Mouse (Mus musculus) heart, adult 2 months (tissue): ENCODE measurements around the gene Map4k5. TPM values are rescaled to one million over a fixed set of nuclear protein-coding genes. Genes with fewer than 3 reads are reported as not detected.
A peak's percentile ranks its signal among the peaks of the same experiment; 100 is the strongest.

ENCODE experiments used
- DNase-seq, 2 experiments: peaks; one replicate each; pipeline ENCODE4 v3.0.0; 2021
- H3K27ac ChIP-seq: fragments of 200-600 bp; 2 replicates; pipeline ENCODE4 v1.8.1; 2022
- H3K27me3 ChIP-seq: fragments of 200-500 bp; 2 replicates; pipeline ENCODE4 v1.6.1; 2012; ENCODE audit warnings: mild to moderate bottlenecking, low read length, inconsistent platforms, mixed read lengths; ENCODE audit not compliant: control insufficient read depth, insufficient read depth
- H3K36me3 ChIP-seq: fragments of 200-500 bp; 2 replicates; pipeline ENCODE4 v1.6.1; 2012; ENCODE audit warnings: low read length, inconsistent platforms; ENCODE audit not compliant: control insufficient read depth, insufficient read depth
- H3K4me1 ChIP-seq: fragments of 200-500 bp; 2 replicates; pipeline ENCODE4 v1.6.1; 2011; ENCODE audit warnings: low read length; ENCODE audit not compliant: control insufficient read depth, insufficient read depth
- H3K4me3 ChIP-seq: fragments of 200-600 bp; 2 replicates; pipeline ENCODE4 v1.8.1; 2022
- H3K79me2 ChIP-seq: fragments of 200-500 bp; replicated peaks from 2 replicates; pipeline ENCODE4 v1.6.1; 2012; ENCODE audit warnings: mild to moderate bottlenecking, inconsistent platforms, low read length, moderate library complexity, mixed read lengths; ENCODE audit not compliant: control insufficient read depth, insufficient read depth
- H3K9ac ChIP-seq: fragments of 200-500 bp; 2 replicates; pipeline ENCODE4 v1.6.1; 2012; ENCODE audit warnings: low read depth, mild to moderate bottlenecking, control low read depth, inconsistent platforms, low read length, mixed read lengths
- CTCF ChIP-seq: fragments of 200-600 bp; IDR thresholded peaks from 2 replicates; pipeline ENCODE4 v1.8.1; 2022; ENCODE audit warnings: antibody characterized with exemption, mild to moderate bottlenecking, moderate library complexity
- EP300 ChIP-seq: fragments of 200-500 bp; IDR thresholded peaks from 2 replicates; pipeline ENCODE4 v1.6.1; 2011; ENCODE audit warnings: low read depth, low read length, control low read depth; ENCODE audit not compliant: insufficient read depth
- POLR2A ChIP-seq: fragments of 200-500 bp; IDR thresholded peaks from 2 replicates; pipeline ENCODE4 v1.6.1; 2011; ENCODE audit warnings: mild to moderate bottlenecking, low read depth, low read length, control low read depth; ENCODE audit not compliant: insufficient read depth
- WGBS: fragments of 180-500 bp; shearing (Covaris S2); methylation state at CpG from one replicate; pipeline ENCODE4 v1.1.7; 2018; 5-methylcytosine and 5-hydroxymethylcytosine counted together
- intact Hi-C: fragments of 180-260 bp; cut with DNase I; formaldehyde crosslinking; loops from one replicate; pipeline ENCODE4 v1.15.1; 2025
- polyA plus RNA-seq: library from polyadenylated mRNA; depleted of rRNA; stranded (reverse); fragments of >200 nt; gene quantifications from 2 replicates; pipeline ENCODE4 v1.2.3, GENCODE M21; 2012
- total RNA-seq, 2 experiments: library from RNA; stranded (reverse); gene quantifications; 2 replicates each; pipeline ENCODE4 v1.2.3; 2021

Map4k5 gene
- total and polyA plus RNA-seq, 3 experiments: 5.6 to 21.7 (median 20.0) TPM

DNA sequence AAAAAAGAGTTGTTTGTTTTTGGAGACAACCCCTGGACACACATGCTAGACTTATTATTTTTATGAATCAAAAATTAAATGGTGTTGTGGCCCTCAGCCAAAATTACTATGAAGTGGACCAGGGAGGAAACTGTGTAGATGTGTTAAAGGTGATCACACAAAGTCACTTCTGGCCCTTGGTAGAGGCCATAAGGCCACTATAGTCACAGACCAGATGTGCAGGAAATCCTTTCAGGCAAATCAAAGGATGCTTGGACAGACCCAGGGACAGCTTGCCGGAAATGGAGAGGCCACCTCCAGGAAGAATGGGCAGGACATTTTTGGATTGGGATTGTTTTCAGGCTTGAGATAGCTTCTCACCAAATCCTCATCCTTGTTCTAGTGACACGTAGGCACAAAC is 131.4 kb downstream of the Map4k5 start:
- no peaks in the 10 kb centered on the region for H3K27me3 ChIP-seq
- H3K27ac ChIP-seq: peak overlapping the region; percentile 59
- peak in 1 of 2 experiments; percentile 61 for DNase-seq
- WGBS: 36% methylated on average over 2 of the region's 2 CpGs
- TF ChIP-seq EP300 (peak; percentile 95), CTCF (no peak), POLR2A (peak; percentile 28; the same call in 1 of the 2 replicates)
- H3K79me2 ChIP-seq: no peaks in the 10 kb centered on the region
- H3K4me1 ChIP-seq: peaks cover 3% of the 10 kb centered on the region
- H3K4me3 ChIP-seq: no peak overlapping the region
- no peaks in the 10 kb centered on the region for H3K36me3 ChIP-seq
- intact Hi-C loops: no loop called here
- H3K9ac ChIP-seq: no peak overlapping the region

DNA sequence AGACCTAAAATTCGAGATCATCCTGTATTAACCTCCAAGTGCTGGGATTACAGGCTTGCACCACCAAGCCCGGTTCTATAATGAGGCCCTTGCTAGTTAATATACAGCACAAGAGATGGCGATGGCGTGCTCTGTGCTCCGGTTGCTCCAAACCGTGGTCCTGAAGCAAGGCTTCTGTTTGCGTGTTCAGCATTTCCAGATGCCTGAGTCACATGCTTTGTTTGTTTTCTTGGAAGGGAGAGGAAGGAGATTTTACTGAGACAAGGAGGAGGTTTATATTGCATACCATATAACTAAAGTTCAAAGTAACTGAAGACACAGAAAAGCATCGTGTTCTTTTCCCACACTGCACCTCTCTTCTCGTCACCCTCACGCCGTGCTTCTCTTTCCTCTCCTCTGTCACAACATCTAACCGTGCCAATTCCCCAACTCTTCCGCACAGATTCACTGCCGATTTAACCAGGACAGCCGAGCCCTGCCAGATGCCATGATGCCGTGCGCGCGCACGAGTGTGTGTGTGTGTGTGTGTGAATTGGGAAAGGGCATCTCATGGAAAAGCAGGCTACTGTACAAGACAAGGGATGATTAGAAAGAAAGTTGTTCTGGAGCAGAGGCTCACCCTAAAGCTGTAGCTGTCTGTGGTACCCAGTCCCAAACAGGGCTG is 132.1 kb downstream of the Map4k5 start:
- intact Hi-C loops: no loop called here

DNA sequence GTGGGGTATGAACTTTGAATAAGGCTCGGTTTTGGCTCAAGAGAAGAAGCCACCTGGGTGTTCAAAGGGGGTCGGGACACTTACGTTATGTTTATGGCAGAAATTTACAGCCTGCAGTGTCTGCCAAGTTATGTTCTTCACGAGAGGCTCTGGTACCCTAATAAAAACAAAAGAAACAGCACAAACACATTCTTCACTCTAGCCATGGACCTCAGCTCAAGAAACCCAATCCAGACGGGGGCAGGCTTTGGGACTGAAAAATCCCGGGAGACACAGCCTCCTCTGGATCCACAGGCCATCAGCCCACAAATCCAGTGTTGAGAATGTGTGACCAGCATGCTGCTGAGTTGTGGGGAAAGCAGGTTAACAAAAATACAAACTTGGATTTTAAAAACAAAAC is 133.0 kb downstream of the Map4k5 start:
- Histone ChIP-seq H3K79me2 (no peaks in the 10 kb centered on the region), H3K4me3 (no peak overlapping the region), H3K9ac (no peak overlapping the region), H3K36me3 (no peaks in the 10 kb centered on the region), H3K4me1 (peaks cover 3% of the 10 kb centered on the region), H3K27me3 (no peaks in the 10 kb centered on the region), H3K27ac (no peak overlapping the region; the same call in none of the 2 replicates)
- WGBS: 57% methylated on average over 6 of the region's 6 CpGs
- intact Hi-C loops: no loop called here
- TF ChIP-seq POLR2A (no peak), CTCF (no peak), EP300 (no peak)
- DNase-seq: no peak

More for the DNA sequence above, 132.1 kb downstream of the Map4k5 start:
- no peaks in the 10 kb centered on the region for H3K27me3 ChIP-seq
- no peak for DNase-seq
- no peaks in the 10 kb centered on the region for H3K79me2 ChIP-seq
- WGBS: 54% methylated on average over 20 of the region's 20 CpGs
- H3K36me3 ChIP-seq: no peaks in the 10 kb centered on the region
- H3K4me1 ChIP-seq: peaks cover 3% of the 10 kb centered on the region
- H3K27ac ChIP-seq: peak overlapping the region; percentile 59
- TF ChIP-seq POLR2A: no peak
- no peak for TF ChIP-seq CTCF
- TF ChIP-seq EP300: no peak
- no peak overlapping the region for H3K4me3 ChIP-seq
- 0 out of 2 replicates have a peak overlapping the region, but pooled peaks have one; percentile 8 for H3K9ac ChIP-seq

DNA sequence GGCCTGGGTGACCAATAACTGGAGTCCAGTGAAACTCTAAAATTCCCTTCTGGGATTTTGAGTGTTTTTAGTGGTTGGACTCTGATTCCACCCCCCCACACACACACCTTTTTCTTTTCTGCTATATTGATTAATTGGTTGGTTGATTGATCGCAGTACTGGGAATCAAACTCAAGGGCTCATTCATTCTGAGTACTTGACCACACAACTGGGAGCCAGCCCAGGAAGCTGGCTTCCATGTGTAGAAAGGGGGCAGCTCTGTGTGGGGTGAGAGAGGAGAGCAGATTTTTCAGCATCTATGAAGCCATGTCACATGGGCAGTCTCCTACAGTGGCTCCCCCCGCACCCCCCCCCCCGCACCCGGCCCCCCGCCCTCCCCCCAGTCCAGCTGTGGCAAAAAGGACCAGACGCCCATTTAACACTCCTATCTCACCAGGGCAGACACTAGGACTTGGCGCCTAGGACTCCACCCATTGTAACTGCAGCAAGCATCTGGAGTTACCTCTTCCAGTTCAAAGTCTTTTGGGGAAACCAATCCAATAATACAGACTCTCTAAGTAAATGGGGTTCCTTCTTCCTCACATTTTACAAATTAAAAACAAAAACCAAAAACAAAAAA is 133.6 kb downstream of the Map4k5 start:
- no peaks in the 10 kb centered on the region for H3K36me3 ChIP-seq
- H3K9ac ChIP-seq: no peak overlapping the region
- no peaks in the 10 kb centered on the region for H3K79me2 ChIP-seq
- peak overlapping the region; percentile 58 for H3K27ac ChIP-seq
- intact Hi-C loops: loop anchor here (2.0 to 10.0 kb wide), 2 partner anchors 133 to 385 kb away; partner anchors contain the start of genes Atl1 and Map4k5
- H3K4me3 ChIP-seq: no peak overlapping the region
- TF ChIP-seq POLR2A (no peak), CTCF (no peak), EP300 (no peak)
- no peaks in the 10 kb centered on the region for H3K27me3 ChIP-seq
- WGBS: 62% methylated on average over 4 of the region's 7 CpGs
- H3K4me1 ChIP-seq: peaks cover 3% of the 10 kb centered on the region
- no peak for DNase-seq

DNA sequence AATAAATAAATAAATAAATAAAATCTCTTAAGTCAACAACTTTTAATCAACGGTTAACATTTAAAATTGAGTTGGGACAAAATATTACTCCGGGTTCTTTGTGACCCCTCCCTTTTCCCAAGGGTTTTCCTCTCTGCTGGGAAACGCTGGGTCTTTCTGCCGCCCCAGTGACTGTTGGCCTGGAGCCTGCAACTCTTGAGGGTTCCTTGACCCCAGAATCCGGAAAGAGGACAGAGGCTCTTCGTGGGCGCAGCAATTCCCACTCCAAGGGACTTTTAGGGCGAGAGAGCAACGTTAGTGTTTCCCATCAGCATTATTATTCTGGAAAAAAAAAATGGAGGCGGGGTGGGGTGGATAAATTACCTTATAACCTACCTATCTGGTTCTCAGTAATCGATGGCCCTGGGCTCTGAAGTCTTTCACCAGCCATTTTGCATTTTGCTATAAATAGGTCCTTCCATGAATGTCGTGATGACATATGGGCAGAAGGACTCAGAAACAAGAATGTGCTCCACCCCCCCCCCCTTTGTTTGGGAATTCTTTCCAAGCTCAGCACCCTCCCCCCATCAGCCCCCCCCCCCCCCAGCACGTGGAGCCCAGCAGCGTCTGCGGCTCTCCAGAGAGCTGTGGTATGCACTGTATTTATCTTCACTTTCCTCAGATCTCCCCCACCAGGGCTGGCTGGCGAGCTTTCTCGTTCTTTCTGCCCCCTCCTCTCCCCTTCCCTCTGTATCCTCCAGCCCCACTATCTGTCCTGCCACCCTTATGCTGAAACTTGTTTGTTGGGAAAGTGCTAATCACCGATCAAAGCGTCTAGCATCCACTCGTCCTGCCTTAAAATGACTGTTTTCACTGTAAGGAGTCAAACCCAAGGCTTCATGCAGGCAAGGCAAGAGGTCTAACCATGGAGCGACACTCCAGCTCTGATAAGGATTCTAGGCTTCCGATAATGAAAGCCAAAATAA is 134.5 kb downstream of the Map4k5 start:
- 5% methylated on average over 22 of the region's 22 CpGs for WGBS
- H3K4me3 ChIP-seq: peak overlapping the region; percentile 36
- TF ChIP-seq EP300 (no peak), CTCF (no peak), POLR2A (no peak)
- H3K4me1 ChIP-seq: peaks cover 3% of the 10 kb centered on the region
- intact Hi-C loops: loop anchor here (1.0 to 10.0 kb wide), 3 partner anchors 134 to 386 kb away; partner anchors contain the start of genes Atl1 and Map4k5
- peak; percentile 42 to 50 for DNase-seq
- no peaks in the 10 kb centered on the region for H3K79me2 ChIP-seq
- peak overlapping the region; percentile 88 for H3K27ac ChIP-seq
- peak overlapping the region; percentile 43; the same call in 1 of the 2 replicates for H3K9ac ChIP-seq
- no peaks in the 10 kb centered on the region for H3K36me3 ChIP-seq
- no peaks in the 10 kb centered on the region for H3K27me3 ChIP-seq
